Mouse (Mus musculus) c-Kit-positive CD71-positive TER-119-positive erythroid progenitor cells, embryonic 14.5 days (primary cell): ENCODE results near the gene Mta3.
"Not testable (repeated sequence)": the region's sequence is repeated elsewhere in the genome, so short reads cannot be mapped to it uniquely, and the experiment has no call there.

Experiments
- DNase-seq: peaks from one replicate; pipeline ENCODE4 v3.0.0-alpha.2; 2013; ENCODE audit warnings: low spot score

The Mta3 gene

GRCm38 (mm10) chr17:83708891-83709290, 2.9 kb downstream of the Mta3 start:
- no peak for DNase-seq

- not testable (repeated sequence) for DNase-seq
Observed at GRCm38 (mm10) chr17:83709517-83709916, 3.6 kb downstream of the Mta3 start.

GRCm38 (mm10) chr17:83710639-83711038, 4.7 kb downstream of the Mta3 start:
- DNase-seq = no peak

- no peak for DNase-seq
Observed at GRCm38 (mm10) chr17:83712341-83712740, 6.4 kb downstream of the Mta3 start.

DNA sequence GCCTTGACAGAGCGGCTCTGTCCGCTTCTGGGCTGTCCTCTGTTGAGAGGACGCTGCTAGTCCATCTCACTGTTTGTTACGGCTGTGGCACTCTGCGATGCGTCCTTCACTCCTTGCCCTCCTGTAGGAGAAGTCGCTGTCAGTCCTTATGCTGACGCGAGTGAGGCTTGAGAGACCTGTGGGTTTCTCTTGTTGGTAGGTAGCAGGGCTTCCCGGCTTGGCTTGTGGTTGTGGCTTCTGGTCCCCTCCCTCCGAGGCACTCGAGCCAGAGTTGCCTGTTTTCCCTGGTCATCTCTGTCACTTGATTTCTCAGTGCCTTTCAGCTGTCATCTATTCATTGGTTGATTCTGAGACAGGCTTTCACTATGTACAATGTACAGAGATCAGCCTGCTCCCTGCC, 14.5 kb downstream of the Mta3 start:
- DNase-seq = no peak

DNA sequence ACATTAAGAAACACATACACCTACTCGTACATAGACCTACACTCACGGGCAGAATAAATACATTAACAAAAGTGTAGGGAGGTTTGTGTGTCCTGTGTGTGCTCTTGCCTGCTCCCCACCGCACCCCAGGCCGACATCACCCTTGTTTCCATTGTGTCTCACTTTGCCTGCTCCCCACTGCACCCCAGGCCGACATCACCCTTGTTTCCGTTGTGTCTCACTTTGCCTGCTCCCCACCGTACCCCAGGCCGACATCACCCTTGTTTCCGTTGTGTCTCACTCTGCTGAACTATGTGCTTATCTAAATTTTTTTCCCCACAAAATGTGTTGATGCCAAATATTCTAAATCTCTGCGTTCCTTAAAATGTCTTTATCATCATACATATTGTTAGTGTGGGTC, 15.2 kb downstream of the Mta3 start:
- DNase-seq = no peak

- DNase-seq = no peak
Observed at GRCm38 (mm10) chr17:83723064-83723463, 17.1 kb downstream of the Mta3 start.

- no peak for DNase-seq
Observed at GRCm38 (mm10) chr17:83726496-83726895, 20.5 kb downstream of the Mta3 start.

DNA sequence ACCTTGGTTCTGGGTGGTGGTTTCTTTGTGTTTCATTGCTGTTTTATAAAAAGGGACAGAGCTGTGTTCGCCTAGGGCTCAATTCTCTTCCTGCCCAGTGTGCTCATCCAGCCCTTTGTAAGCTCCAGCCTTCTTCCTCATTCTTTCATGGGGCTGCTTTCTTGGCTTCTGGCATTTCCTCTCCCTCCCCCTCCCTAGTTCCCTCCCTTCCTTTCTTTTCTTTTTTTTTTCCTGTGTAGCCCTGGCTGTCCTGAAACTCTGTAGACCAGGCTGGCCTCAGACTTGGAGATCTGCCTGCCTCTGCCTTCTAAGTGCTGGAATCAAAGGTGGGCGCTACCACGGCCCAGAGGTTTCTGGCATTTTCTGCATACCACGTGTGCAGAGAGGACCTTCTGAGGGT, 21.7 kb downstream of the Mta3 start:
- no peak for DNase-seq

DNA sequence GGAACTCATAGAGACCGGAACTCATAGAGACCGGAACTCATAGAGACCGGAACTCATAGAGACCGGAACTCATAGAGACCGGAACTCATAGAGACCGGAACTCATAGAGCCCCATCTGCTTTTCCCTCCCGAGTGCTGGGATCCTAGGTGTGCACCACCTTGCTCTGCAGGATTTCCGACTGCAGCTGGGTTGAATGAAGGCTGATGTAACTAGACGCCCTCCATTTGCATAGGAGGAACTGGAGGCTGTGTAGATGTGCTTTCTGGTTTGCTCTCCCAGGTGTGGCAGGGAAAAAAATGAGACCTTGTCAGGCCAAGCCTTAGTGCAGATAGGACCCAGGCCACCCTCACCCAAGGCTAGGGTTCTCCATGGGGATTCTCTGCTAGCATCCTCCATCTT, 23.1 kb downstream of the Mta3 start:
- DNase-seq = no peak

DNA sequence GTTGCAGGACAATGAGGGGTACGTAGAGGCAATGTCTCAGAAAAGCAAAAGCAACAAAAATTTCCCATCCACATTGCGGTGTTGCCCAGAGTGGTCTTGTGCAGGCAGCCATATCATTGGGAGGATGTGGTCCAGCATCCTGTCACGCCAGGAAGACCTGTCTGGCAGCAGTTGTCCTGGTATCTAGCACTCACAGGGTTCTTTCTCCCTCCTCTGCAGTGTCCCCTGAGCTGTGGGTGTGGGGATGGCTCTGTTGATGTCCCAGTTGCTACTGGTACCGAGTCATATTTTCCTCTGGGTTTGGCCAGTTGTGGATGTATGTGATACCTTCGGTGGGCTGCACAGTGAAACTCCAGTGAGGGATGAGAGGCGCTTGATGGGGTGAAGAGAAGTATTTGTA, 24.2 kb downstream of the Mta3 start:
- no peak for DNase-seq

- DNase-seq = peak; percentile 65
Observed at GRCm38 (mm10) chr17:83732166-83732629, 26.2 kb downstream of the Mta3 start.

DNA sequence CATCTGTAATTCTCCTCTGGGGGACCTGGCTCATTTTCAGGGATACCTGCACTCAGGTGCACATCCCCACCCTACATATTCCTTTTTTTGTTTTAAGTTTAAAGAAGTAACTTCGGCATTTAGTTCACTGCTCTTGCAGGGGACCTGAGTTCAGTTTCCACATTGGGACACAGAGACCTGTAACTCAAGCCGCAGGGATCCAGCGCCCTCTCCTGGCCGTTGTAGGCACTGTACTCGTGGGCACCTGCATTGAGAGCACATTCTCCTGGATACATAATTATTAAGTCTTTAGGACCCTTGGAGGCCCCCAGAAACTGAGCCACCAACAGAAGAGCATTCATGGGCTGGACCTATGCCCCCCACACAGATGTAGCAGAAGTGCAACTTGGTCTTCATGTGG, 26.8 kb downstream of the Mta3 start:
- peak; percentile 88 for DNase-seq

DNA sequence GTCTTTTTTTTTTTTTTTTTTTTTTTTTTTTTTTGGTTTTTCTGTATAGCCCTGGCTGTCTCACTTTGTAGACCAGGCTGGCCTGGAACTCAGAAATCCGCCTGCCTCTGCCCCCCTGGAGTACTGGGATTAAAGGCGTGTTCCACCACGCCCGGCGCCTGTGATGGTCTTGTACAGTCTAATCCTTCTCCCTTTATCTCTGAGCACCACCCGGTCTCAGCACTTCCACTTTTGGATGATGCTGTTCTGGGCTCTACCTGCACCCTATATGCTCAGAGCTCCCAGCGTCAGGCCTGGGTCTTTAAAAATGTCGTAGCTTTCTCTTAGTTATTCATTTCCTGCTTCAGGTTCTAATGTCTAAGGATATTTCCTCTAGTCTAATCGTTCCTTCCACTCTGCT, 30.7 kb downstream of the Mta3 start:
- DNase-seq = peak; percentile 81

DNA sequence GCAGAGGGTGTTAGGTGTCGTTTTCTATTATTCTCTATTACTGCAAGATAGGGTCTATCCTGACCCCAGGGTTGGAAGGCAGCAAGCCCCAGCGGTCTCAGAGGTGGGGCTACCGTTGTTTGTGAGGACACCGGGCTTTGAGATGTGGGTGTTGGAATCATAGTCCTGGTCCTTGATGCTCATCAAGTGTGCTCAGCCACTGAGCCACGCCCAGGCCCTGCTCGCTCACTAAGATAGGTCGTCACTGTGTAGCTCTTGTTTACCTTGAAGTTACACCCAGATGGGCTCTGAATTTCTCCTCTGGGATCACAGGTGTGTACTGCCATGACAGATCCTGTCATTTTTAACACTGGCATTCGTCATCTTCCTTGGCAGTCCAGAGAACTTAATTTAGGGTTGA, 31.8 kb downstream of the Mta3 start:
- no peak for DNase-seq

DNA sequence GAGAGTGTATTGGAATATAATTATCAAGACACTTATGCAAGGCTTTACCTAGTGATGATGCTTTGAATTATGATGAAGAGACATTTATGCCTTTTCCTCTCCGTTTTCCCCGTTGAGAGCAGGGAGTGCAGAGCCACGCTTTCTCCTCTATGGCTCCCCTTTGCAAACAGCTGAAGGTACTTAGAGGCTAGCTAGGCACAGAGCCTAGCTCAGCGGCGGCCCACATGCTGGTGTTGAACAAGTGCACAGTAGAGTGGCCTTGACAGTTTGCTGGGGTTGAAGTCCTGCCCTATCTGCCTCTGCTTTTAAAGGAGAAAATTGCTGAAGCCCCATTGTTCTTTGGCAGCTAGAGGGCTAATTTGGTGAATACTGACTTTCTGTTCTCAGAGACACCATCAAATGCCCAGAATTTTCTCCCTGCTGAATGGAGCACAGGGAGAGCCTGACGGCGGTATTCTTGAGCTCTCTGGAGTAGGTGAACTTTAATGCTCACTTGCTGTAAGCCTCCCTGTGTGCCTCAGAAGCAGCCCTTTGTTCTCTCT, 34.2 kb downstream of the Mta3 start:
- no peak for DNase-seq

- DNase-seq = no peak
Observed at GRCm38 (mm10) chr17:83741243-83741642, 35.3 kb downstream of the Mta3 start.

DNA sequence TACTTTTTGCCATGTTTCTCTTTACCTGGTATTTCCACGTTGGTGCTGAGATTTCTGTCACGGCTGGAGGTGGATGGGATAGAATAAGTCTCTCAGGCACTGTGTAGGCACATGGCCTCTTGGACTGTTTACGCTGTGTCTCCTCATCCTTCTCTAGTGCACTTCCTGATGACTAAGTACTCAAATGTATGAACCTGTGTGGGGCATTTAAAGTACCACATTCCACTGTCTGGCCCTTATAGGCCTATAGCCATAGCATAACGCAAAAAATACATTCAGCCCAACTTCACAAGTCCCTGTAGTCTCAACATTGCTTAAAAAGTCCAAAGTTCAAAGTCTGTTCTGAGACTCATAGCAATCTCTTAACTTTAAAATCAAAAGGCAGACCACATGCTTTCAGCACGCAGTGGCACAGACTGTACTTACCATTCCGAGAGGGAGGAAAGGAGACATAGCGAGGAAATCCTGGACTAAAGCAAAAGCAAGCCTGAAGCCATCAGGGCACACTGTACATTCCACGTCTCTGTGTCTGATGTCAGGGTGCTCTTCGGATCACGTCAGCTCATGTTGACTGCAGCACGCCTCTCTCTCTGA, 38.4 kb downstream of the Mta3 start:
- no peak for DNase-seq

DNA sequence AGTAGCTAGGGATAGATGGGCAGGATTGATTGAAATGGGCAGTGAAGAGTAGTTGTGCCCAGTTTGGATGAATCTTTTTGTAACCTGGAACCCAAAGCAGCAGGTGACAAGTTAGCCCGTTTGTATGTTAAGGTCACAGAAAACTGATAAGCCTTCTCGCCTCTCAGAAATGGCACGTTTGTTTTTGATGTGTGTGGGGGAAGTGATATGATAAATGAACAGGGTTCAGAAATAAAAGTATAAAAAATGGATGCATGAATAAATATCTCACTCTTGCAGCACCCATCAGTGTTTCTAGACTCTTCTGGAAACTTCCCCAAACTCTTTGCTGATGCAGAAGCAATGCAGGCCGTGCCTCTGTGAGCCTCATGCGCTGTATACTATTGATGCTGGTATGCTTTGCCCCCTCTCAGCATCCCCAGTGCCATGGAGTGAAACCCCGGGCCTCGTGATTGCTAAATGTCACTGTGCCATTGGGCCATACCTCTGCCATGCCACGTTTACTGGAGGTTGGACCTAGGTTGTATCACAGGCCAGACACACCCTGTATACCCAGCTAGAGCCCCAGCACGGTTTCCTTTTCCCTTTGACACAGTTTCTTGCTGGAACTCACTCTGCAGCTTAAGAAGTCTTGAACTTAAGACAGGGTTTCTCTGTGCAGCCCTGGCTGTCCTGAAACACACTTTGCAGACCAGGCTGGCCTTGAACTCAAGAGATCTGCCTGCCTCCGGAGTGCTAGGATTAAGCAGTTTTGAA, 41.6 kb downstream of the Mta3 start:
- DNase-seq = no peak

GRCm38 (mm10) chr17:83750216-83750950, 44.4 kb downstream of the Mta3 start:
- DNase-seq = no peak

GRCm38 (mm10) chr17:83753112-83753899, 47.3 kb downstream of the Mta3 start:
- DNase-seq = no peak

DNA sequence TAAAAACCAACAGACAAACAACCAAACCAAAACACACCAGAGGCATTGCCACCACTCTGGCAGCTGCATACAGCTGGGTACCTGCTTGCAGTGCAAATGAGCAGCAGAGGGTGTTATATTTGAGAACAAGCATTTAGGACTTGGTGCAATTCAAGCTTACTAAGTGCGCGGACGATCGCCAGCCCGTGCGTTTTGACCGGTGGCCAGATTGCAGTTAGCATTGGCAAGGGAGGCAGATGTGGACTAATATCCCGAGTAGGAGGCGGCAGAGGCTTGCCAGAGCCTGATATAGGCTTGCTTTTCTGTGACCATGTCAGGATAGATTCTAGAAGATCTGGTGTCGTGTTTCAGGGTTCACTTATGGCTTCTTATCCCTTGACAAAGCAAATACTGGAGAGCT, 52.1 kb downstream of the Mta3 start:
- DNase-seq = no peak
